ENCODE assay signal across 8 mouse cellular contexts in genomic region chr8:124896010-124896631, GRCm38 (mm10). TPM values are rescaled to one million over a fixed set of nuclear protein-coding genes. Genes with fewer than 3 reads are reported as not detected.
DNase-seq lines count a peak whose midpoint lies in the region; ATAC-seq and TF ChIP-seq lines count a peak whose summit lies in the region.

No protein-coding gene starts in this region.

- no peak for ATAC-seq in heart, embryonic 12.5 days (ENCODE audit: insufficient number of reproducible peaks, low FRiP score)
- ATAC-seq in embryonic facial prominence, embryonic 14.5 days (ENCODE audit: low read depth): no peak

- whole genome bisulfite sequencing in heart, embryonic 12.5 days: 85% methylated on average over 26 of the region's 26 CpGs
- 71% methylated on average over 26 of the region's 26 CpGs for WGBS in embryonic facial prominence, embryonic 14.5 days
- 89% methylated on average over 26 of the region's 26 CpGs for WGBS in limb, embryonic 10.5 days
- 47% methylated on average over 26 of the region's 26 CpGs for WGBS in small intestine, adult 2 months

- H3K36me3 ChIP-seq in heart, embryonic 12.5 days: peaks cover 49% of the 10 kb centered on the region
- H3K36me3 ChIP-seq in ES-Bruce4 (ENCODE audit: control insufficient read depth, insufficient read depth, low read length, poor library complexity, severe bottlenecking): peaks cover 22% of the 10 kb centered on the region
- H3K36me3 ChIP-seq in embryonic facial prominence, embryonic 14.5 days (ENCODE audit: control insufficient read depth, insufficient read depth, low read length): peaks cover 50% of the 10 kb centered on the region
- peaks cover 59% of the 10 kb centered on the region for H3K36me3 ChIP-seq in limb, embryonic 10.5 days
- peaks cover 27% of the 10 kb centered on the region for H3K36me3 ChIP-seq in small intestine, adult 2 months (ENCODE audit: control insufficient read depth, insufficient read depth, low read length)

- H3K4me1 ChIP-seq in heart, embryonic 12.5 days (replicated peaks): peaks cover 25% of the 10 kb centered on the region
- H3K4me1 ChIP-seq in ES-Bruce4 (ENCODE audit: control insufficient read depth, insufficient read depth, low read length): no peaks in the 10 kb centered on the region
- peaks cover 13% of the 10 kb centered on the region for H3K4me1 ChIP-seq in embryonic facial prominence, embryonic 14.5 days (ENCODE audit: control insufficient read depth, insufficient read depth, low read length)
- peaks cover 37% of the 10 kb centered on the region for H3K4me1 ChIP-seq in limb, embryonic 10.5 days
- H3K4me1 ChIP-seq in small intestine, adult 2 months (ENCODE audit: control insufficient read depth, insufficient read depth, insufficient read length, low read length): peaks cover 19% of the 10 kb centered on the region

- no peak for DNase-seq in heart, adult 18-20 months
- DNase-seq in embryonic facial prominence, embryonic 14.5 days (ENCODE audit: low spot score): peak; percentile 31
- DNase-seq in limb, embryonic 10.5 days (ENCODE audit: low spot score): no peak
- DNase-seq in gastrocnemius, postnatal 4 days (ENCODE audit: low spot score in 2 of 2): no peak
- DNase-seq in spleen, adult 12 weeks (ENCODE audit: low spot score): no peak

- H3K4me2 ChIP-seq in heart, embryonic 12.5 days: peak overlapping the region; percentile 99
- H3K4me2 ChIP-seq in embryonic facial prominence, embryonic 14.5 days (ENCODE audit: low read depth, low read length): peak overlapping the region; percentile 91

- peak overlapping the region; percentile 88 for H3K9ac ChIP-seq in heart, embryonic 12.5 days
- peak overlapping the region; percentile 76; the same call in 1 of the 2 replicates for H3K9ac ChIP-seq in ES-Bruce4 (ENCODE audit: low read depth, poor library complexity, severe bottlenecking)
- H3K9ac ChIP-seq in embryonic facial prominence, embryonic 14.5 days (ENCODE audit: low read depth, low read length): peak overlapping the region; percentile 82

- H3K4me3 ChIP-seq in heart, embryonic 12.5 days: peak overlapping the region; percentile 73
- H3K4me3 ChIP-seq in ES-Bruce4 (ENCODE audit: low read depth, low read length): peak overlapping the region; percentile 77
- H3K4me3 ChIP-seq in embryonic facial prominence, embryonic 14.5 days (ENCODE audit: low read depth, low read length): peak overlapping the region; percentile 90
- H3K4me3 ChIP-seq in limb, embryonic 10.5 days: peak overlapping the region; percentile 97
- H3K4me3 ChIP-seq in small intestine, adult 2 months (ENCODE audit: low read depth, low read length): peak overlapping the region; percentile 81

- TF ChIP-seq EP300 in ES-Bruce4 (IDR thresholded peaks at IDR 0.05; ENCODE audit: insufficient read depth, low read depth, low read length): no peak

- TF ChIP-seq POLR2A in ES-Bruce4 (IDR thresholded peaks at IDR 0.05; ENCODE audit: insufficient read depth, low read length): no peak
- no peak for TF ChIP-seq POLR2A in small intestine, adult 2 months (IDR thresholded peaks at IDR 0.05; ENCODE audit: low read depth, low read length)

- H3K9me3 ChIP-seq in heart, embryonic 12.5 days (replicated peaks): no peaks in the 10 kb centered on the region
- H3K9me3 ChIP-seq in ES-Bruce4 (replicated peaks; ENCODE audit: control insufficient read depth, insufficient read depth, low read length, poor library complexity, severe bottlenecking): no peaks in the 10 kb centered on the region
- H3K9me3 ChIP-seq in embryonic facial prominence, embryonic 14.5 days (ENCODE audit: control insufficient read depth, low read length): no peaks in the 10 kb centered on the region
- H3K9me3 ChIP-seq in limb, embryonic 10.5 days (replicated peaks): no peaks in the 10 kb centered on the region

- H3K27ac ChIP-seq in heart, embryonic 12.5 days (ENCODE audit: poor library complexity, severe bottlenecking): no peak overlapping the region
- H3K27ac ChIP-seq in ES-Bruce4 (ENCODE audit: insufficient read depth, low read length): no peak overlapping the region
- 0 out of 2 replicates have a peak overlapping the region, but pooled peaks have one; percentile 70 for H3K27ac ChIP-seq in embryonic facial prominence, embryonic 14.5 days (replicated peaks; ENCODE audit: low read depth, low read length)
- peak overlapping the region; percentile 85; the same call in 1 of the 2 replicates for H3K27ac ChIP-seq in limb, embryonic 10.5 days
- no peak overlapping the region for H3K27ac ChIP-seq in small intestine, adult 2 months (ENCODE audit: insufficient read depth, low read depth, low read length)

- H3K27me3 ChIP-seq in heart, embryonic 12.5 days (replicated peaks): no peaks in the 10 kb centered on the region
- H3K27me3 ChIP-seq in ES-Bruce4 (ENCODE audit: control insufficient read depth, insufficient read depth, low read length, poor library complexity, severe bottlenecking): no peaks in the 10 kb centered on the region
- H3K27me3 ChIP-seq in embryonic facial prominence, embryonic 14.5 days (replicated peaks; ENCODE audit: control insufficient read depth, insufficient read depth, low read length): no peaks in the 10 kb centered on the region
- H3K27me3 ChIP-seq in limb, embryonic 10.5 days (ENCODE audit: low read depth, poor library complexity, severe bottlenecking): no peaks in the 10 kb centered on the region
- no peaks in the 10 kb centered on the region for H3K27me3 ChIP-seq in small intestine, adult 2 months (ENCODE audit: control insufficient read depth, insufficient read depth, low read length)

- no peak for TF ChIP-seq CTCF in ES-Bruce4 (IDR thresholded peaks at IDR 0.05; ENCODE audit: low read depth, low read length)
- no peak for TF ChIP-seq CTCF in small intestine, adult 2 months (IDR thresholded peaks at IDR 0.05; ENCODE audit: extremely low read depth, insufficient read length, insufficient replicate concordance, low read depth, low read length)

RNA-seq across cellular contexts. Expression of gene Exoc8, which starts 1.4 kb away (rescaled TPM):
- polyA plus RNA-seq in heart, embryonic 12.5 days (2016; fragmentation: Nextera tagmentation; extraction: Ambion mirVana): 10.1 and 10.3 TPM in 2 replicates
- 10 to 100 TPM; 18.4 to 18.7 TPM for total RNA-seq in heart, adult 18-20 months (2021)
- polyA plus RNA-seq in ES-Bruce4 (2011; ENCODE audit: insufficient read depth, insufficient read length, low read depth, missing spikeins): 10.1 and 10.9 TPM in 2 replicates
- 5.4 and 7.2 TPM in 2 replicates for polyA plus RNA-seq in embryonic facial prominence, embryonic 14.5 days (2014; fragmentation: Nextera tagmentation; extraction: Ambion mirVana)
- 8.7 and 9.2 TPM in 2 replicates for polyA plus RNA-seq in limb, embryonic 10.5 days (2016; fragmentation: Nextera tagmentation; extraction: Ambion mirVana)
- 7.0 and 9.1 TPM in 2 replicates for polyA plus RNA-seq in small intestine, adult 2 months (2012; rRNA removed)
- 10 to 100 TPM; 10.4 to 11.3 TPM for total RNA-seq in gastrocnemius, postnatal 4 days (2021)

RNA-seq across cellular contexts. Expression of gene Sprtn, which starts 1.6 kb away (rescaled TPM):
- 10.4 and 10.9 TPM in 2 replicates for polyA plus RNA-seq in heart, embryonic 12.5 days (2016; fragmentation: Nextera tagmentation; extraction: Ambion mirVana)
- total RNA-seq in heart, adult 18-20 months (2021): 10 to 100 TPM; 10.5 to 12.9 TPM
- 14.3 and 16.0 TPM in 2 replicates for polyA plus RNA-seq in ES-Bruce4 (2011; ENCODE audit: insufficient read depth, insufficient read length, low read depth, missing spikeins)
- 9.8 and 10.0 TPM in 2 replicates for polyA plus RNA-seq in embryonic facial prominence, embryonic 14.5 days (2014; fragmentation: Nextera tagmentation; extraction: Ambion mirVana)
- polyA plus RNA-seq in limb, embryonic 10.5 days (2016; fragmentation: Nextera tagmentation; extraction: Ambion mirVana): 9.3 and 10.4 TPM in 2 replicates
- polyA plus RNA-seq in small intestine, adult 2 months (2012; rRNA removed): 4.2 and 9.0 TPM in 2 replicates
- total RNA-seq in gastrocnemius, postnatal 4 days (2021): 10 to 100 TPM; 11.7 to 11.9 TPM

RNA-seq across cellular contexts. Expression of gene 2810004N23Rik, which starts 33.2 kb away (rescaled TPM):
- 57.1 and 59.4 TPM in 2 replicates for polyA plus RNA-seq in heart, embryonic 12.5 days (2016; fragmentation: Nextera tagmentation; extraction: Ambion mirVana)
- 10 to 100 TPM; 44.3 to 48.5 TPM for total RNA-seq in heart, adult 18-20 months (2021)
- polyA plus RNA-seq in ES-Bruce4 (2011; ENCODE audit: insufficient read depth, insufficient read length, low read depth, missing spikeins): 93.0 and 93.6 TPM in 2 replicates
- polyA plus RNA-seq in embryonic facial prominence, embryonic 14.5 days (2014; fragmentation: Nextera tagmentation; extraction: Ambion mirVana): 35.3 and 36.5 TPM in 2 replicates
- 71.0 and 82.9 TPM in 2 replicates for polyA plus RNA-seq in limb, embryonic 10.5 days (2016; fragmentation: Nextera tagmentation; extraction: Ambion mirVana)
- 3.3 and 5.4 TPM in 2 replicates for polyA plus RNA-seq in small intestine, adult 2 months (2012; rRNA removed)
- 10 to 100 TPM; 36.7 to 37.0 TPM for total RNA-seq in gastrocnemius, postnatal 4 days (2021)

RNA-seq across cellular contexts. Expression of gene Gnpat, which starts 33.3 kb away (rescaled TPM):
- 109 and 116 TPM in 2 replicates for polyA plus RNA-seq in heart, embryonic 12.5 days (2016; fragmentation: Nextera tagmentation; extraction: Ambion mirVana)
- 100 to 1,000 TPM; 177 to 188 TPM for total RNA-seq in heart, adult 18-20 months (2021)
- polyA plus RNA-seq in ES-Bruce4 (2011; ENCODE audit: insufficient read depth, insufficient read length, low read depth, missing spikeins): 96.0 and 113 TPM in 2 replicates
- polyA plus RNA-seq in embryonic facial prominence, embryonic 14.5 days (2014; fragmentation: Nextera tagmentation; extraction: Ambion mirVana): 96.4 and 97.8 TPM in 2 replicates
- 133 and 142 TPM in 2 replicates for polyA plus RNA-seq in limb, embryonic 10.5 days (2016; fragmentation: Nextera tagmentation; extraction: Ambion mirVana)
- 12.1 and 17.6 TPM in 2 replicates for polyA plus RNA-seq in small intestine, adult 2 months (2012; rRNA removed)
- total RNA-seq in gastrocnemius, postnatal 4 days (2021): 100 to 1,000 TPM; 108 to 109 TPM

RNA-seq across cellular contexts. Expression of gene Egln1, which starts 53.0 kb away (rescaled TPM):
- 16.5 and 18.6 TPM in 2 replicates for polyA plus RNA-seq in heart, embryonic 12.5 days (2016; fragmentation: Nextera tagmentation; extraction: Ambion mirVana)
- total RNA-seq in heart, adult 18-20 months (2021): 100 to 1,000 TPM; 310 to 331 TPM
- 19.9 and 20.3 TPM in 2 replicates for polyA plus RNA-seq in ES-Bruce4 (2011; ENCODE audit: insufficient read depth, insufficient read length, low read depth, missing spikeins)
- 17.1 and 17.2 TPM in 2 replicates for polyA plus RNA-seq in embryonic facial prominence, embryonic 14.5 days (2014; fragmentation: Nextera tagmentation; extraction: Ambion mirVana)
- polyA plus RNA-seq in limb, embryonic 10.5 days (2016; fragmentation: Nextera tagmentation; extraction: Ambion mirVana): 9.9 and 10.1 TPM in 2 replicates
- 10.6 and 20.1 TPM in 2 replicates for polyA plus RNA-seq in small intestine, adult 2 months (2012; rRNA removed)
- 10 to 100 TPM; 53.0 to 53.5 TPM for total RNA-seq in gastrocnemius, postnatal 4 days (2021)

Comparison
In these comparisons a context has a peak if more than half of its experiments do, and no peak if none do; other contexts are left out.
1. H3K27ac ChIP-seq: peak in embryonic facial prominence, embryonic 14.5 days (single experiment) and limb, embryonic 10.5 days (single experiment); none in heart, embryonic 12.5 days (single experiment), ES-Bruce4 (single experiment) and small intestine, adult 2 months (single experiment).
2. Peak in every context shown above with its lines, with median percentiles within 50 percentile points of each other: H3K4me3 ChIP-seq and H3K9ac ChIP-seq.